Mouse (Mus musculus) C2C12 (cell line): ENCODE data around the gene Btbd8.

Experiments used
- CEBPB ChIP-seq: IDR thresholded peaks from one replicate; pipeline ENCODE4 v1.6.1; 2011; ENCODE audit warnings: low read depth, mild to moderate bottlenecking, control low read depth, moderate library complexity
- CTCF ChIP-seq: IDR thresholded peaks from one replicate; pipeline ENCODE4 v1.5.1; 2011; ENCODE audit not compliant: control insufficient read depth, insufficient read depth, insufficient read length
- MAX ChIP-seq: IDR thresholded peaks from one replicate; pipeline ENCODE4 v1.6.1; 2011; ENCODE audit warnings: mild to moderate bottlenecking, control low read depth
- MYOD1 ChIP-seq: IDR thresholded peaks from one replicate; pipeline ENCODE4 v1.6.1; 2011; ENCODE audit warnings: low read depth; ENCODE audit not compliant: control insufficient read depth, insufficient read length
- MYOG ChIP-seq: IDR thresholded peaks from one replicate; pipeline ENCODE4 v1.6.1; 2011; ENCODE audit not compliant: control insufficient read depth, insufficient read length; ENCODE audit errors: extremely low read depth
- USF1 ChIP-seq: IDR thresholded peaks from one replicate; pipeline ENCODE4 v1.6.1; 2011; ENCODE audit warnings: low read depth, mild to moderate bottlenecking, control low read depth, moderate library complexity

DNA sequence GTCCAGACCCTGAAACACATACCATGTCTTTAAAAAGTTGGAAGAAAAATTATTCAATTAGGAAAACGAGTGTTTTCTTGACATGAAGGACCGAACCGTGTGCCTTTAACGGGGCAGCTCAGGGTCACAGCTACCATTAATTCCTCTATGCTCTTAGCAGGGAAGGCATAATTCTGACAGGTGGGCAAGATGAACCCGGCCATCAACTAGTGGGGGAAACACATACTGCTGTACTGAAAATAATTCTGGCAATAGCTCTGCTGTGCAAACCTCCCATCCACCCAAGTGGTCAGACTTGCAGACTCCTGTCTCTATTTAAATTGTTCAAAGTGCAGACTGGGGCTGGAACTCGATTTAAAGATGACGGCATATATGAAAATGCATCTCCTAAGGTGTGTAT is 556 bp downstream of the Btbd8 start:
- no peak for TF ChIP-seq CTCF
- TF ChIP-seq MYOD1 = no peak
- TF ChIP-seq CEBPB = no peak
- TF ChIP-seq USF1 = no peak
- TF ChIP-seq MAX = no peak
- no peak for TF ChIP-seq MYOG
